Mouse (Mus musculus) heart, adult 2 months (tissue): ENCODE data around the gene Anxa3. TPM values are rescaled to one million over a fixed set of nuclear protein-coding genes. Genes with fewer than 3 reads are reported as not detected.

Experiments used
- DNase-seq, 2 experiments: peaks; one replicate each; pipeline ENCODE4 v3.0.0; 2021
- H3K27ac ChIP-seq: fragments of 200-600 bp; 2 replicates; pipeline ENCODE4 v1.8.1; 2022
- H3K27me3 ChIP-seq: fragments of 200-500 bp; 2 replicates; pipeline ENCODE4 v1.6.1; 2012; ENCODE audit warnings: mild to moderate bottlenecking, low read length, inconsistent platforms, mixed read lengths; ENCODE audit not compliant: control insufficient read depth, insufficient read depth
- H3K36me3 ChIP-seq: fragments of 200-500 bp; 2 replicates; pipeline ENCODE4 v1.6.1; 2012; ENCODE audit warnings: low read length, inconsistent platforms; ENCODE audit not compliant: control insufficient read depth, insufficient read depth
- H3K4me1 ChIP-seq: fragments of 200-500 bp; 2 replicates; pipeline ENCODE4 v1.6.1; 2011; ENCODE audit warnings: low read length; ENCODE audit not compliant: control insufficient read depth, insufficient read depth
- H3K4me3 ChIP-seq: fragments of 200-600 bp; 2 replicates; pipeline ENCODE4 v1.8.1; 2022
- H3K79me2 ChIP-seq: fragments of 200-500 bp; replicated peaks from 2 replicates; pipeline ENCODE4 v1.6.1; 2012; ENCODE audit warnings: mild to moderate bottlenecking, inconsistent platforms, low read length, moderate library complexity, mixed read lengths; ENCODE audit not compliant: control insufficient read depth, insufficient read depth
- H3K9ac ChIP-seq: fragments of 200-500 bp; 2 replicates; pipeline ENCODE4 v1.6.1; 2012; ENCODE audit warnings: low read depth, mild to moderate bottlenecking, control low read depth, inconsistent platforms, low read length, mixed read lengths
- CTCF ChIP-seq: fragments of 200-600 bp; IDR thresholded peaks from 2 replicates; pipeline ENCODE4 v1.8.1; 2022; ENCODE audit warnings: antibody characterized with exemption, mild to moderate bottlenecking, moderate library complexity
- EP300 ChIP-seq: fragments of 200-500 bp; IDR thresholded peaks from 2 replicates; pipeline ENCODE4 v1.6.1; 2011; ENCODE audit warnings: low read depth, low read length, control low read depth; ENCODE audit not compliant: insufficient read depth
- POLR2A ChIP-seq: fragments of 200-500 bp; IDR thresholded peaks from 2 replicates; pipeline ENCODE4 v1.6.1; 2011; ENCODE audit warnings: mild to moderate bottlenecking, low read depth, low read length, control low read depth; ENCODE audit not compliant: insufficient read depth
- WGBS: fragments of 180-500 bp; shearing (Covaris S2); methylation state at CpG from one replicate; pipeline ENCODE4 v1.1.7; 2018; 5-methylcytosine and 5-hydroxymethylcytosine counted together
- intact Hi-C: fragments of 180-260 bp; cut with DNase I; formaldehyde crosslinking; loops from one replicate; pipeline ENCODE4 v1.15.1; 2025
- polyA plus RNA-seq: library from polyadenylated mRNA; depleted of rRNA; stranded (reverse); fragments of >200 nt; gene quantifications from 2 replicates; pipeline ENCODE4 v1.2.3, GENCODE M21; 2012
- total RNA-seq, 2 experiments: library from RNA; stranded (reverse); gene quantifications; 2 replicates each; pipeline ENCODE4 v1.2.3; 2021

Anxa3 gene
- total and polyA plus RNA-seq, 3 experiments = 18.5 to 27.4 (median 24.5) TPM

GRCm38 (mm10) chr5:96804813-96805212, 11.7 kb downstream of the Anxa3 start:
- 68% methylated on average over 3 of the region's 3 CpGs for WGBS
- intact Hi-C loops = loop anchor here (5.0 kb wide), 1 partner anchor 107 kb away; no protein-coding TSS in a partner anchor
- no peak overlapping the region for H3K9ac ChIP-seq
- no peak for DNase-seq
- peaks cover 29% of the 10 kb centered on the region for H3K4me1 ChIP-seq
- no peaks in the 10 kb centered on the region for H3K27me3 ChIP-seq
- TF ChIP-seq EP300 = no peak
- no peak overlapping the region for H3K4me3 ChIP-seq
- peak overlapping the region; percentile 81 for H3K27ac ChIP-seq
- peaks cover 37% of the 10 kb centered on the region for H3K36me3 ChIP-seq
- H3K79me2 ChIP-seq = 0 out of 2 replicates have a peak, but pooled peaks cover 2% of the 10 kb centered on the region

- no peaks in the 10 kb centered on the region for H3K27me3 ChIP-seq
These were observed 17.5 kb downstream of the Anxa3 start for GRCm38 (mm10) chr5:96810620-96811019.

GRCm38 (mm10) chr5:96824769-96825327, 31.7 kb downstream of the Anxa3 start:
- intact Hi-C loops = no loop called here
- Histone ChIP-seq H3K79me2 (no peaks in the 10 kb centered on the region), H3K36me3 (peaks cover 3% of the 10 kb centered on the region), H3K27ac (no peak overlapping the region), H3K4me3 (no peak overlapping the region), H3K27me3 (no peaks in the 10 kb centered on the region), H3K4me1 (no peaks in the 10 kb centered on the region), H3K9ac (no peak overlapping the region)
- TF ChIP-seq CTCF = no peak
- no peak for TF ChIP-seq EP300
- no peak for TF ChIP-seq POLR2A
- 88% methylated on average over 13 of the region's 13 CpGs for whole genome bisulfite sequencing
- DNase-seq = no peak

More at GRCm38 (mm10) chr5:96810620-96811019, 17.5 kb downstream of the Anxa3 start:
- H3K9ac ChIP-seq = no peak overlapping the region
- peaks cover 8% of the 10 kb centered on the region for H3K36me3 ChIP-seq
- H3K27ac ChIP-seq = no peak overlapping the region
- peaks cover 4% of the 10 kb centered on the region for H3K4me1 ChIP-seq
- 82% methylated on average over 4 of the region's 4 CpGs for WGBS
- H3K4me3 ChIP-seq = no peak overlapping the region
- intact Hi-C loops = no loop called here
- TF ChIP-seq CTCF (no peak), EP300 (no peak), POLR2A (no peak)
- H3K79me2 ChIP-seq = no peaks in the 10 kb centered on the region
- DNase-seq = no peak

GRCm38 (mm10) chr5:96827176-96827575, 34.0 kb downstream of the Anxa3 start:
- WGBS = 76% methylated on average over 1 of the region's 1 CpGs
- H3K27ac ChIP-seq = no peak overlapping the region
- no peaks in the 10 kb centered on the region for H3K79me2 ChIP-seq
- H3K4me3 ChIP-seq = no peak overlapping the region
- no peaks in the 10 kb centered on the region for H3K27me3 ChIP-seq
- H3K36me3 ChIP-seq = no peaks in the 10 kb centered on the region
- TF ChIP-seq EP300 (no peak), CTCF (no peak), POLR2A (no peak)
- H3K9ac ChIP-seq = no peak overlapping the region
- H3K4me1 ChIP-seq = no peaks in the 10 kb centered on the region
- DNase-seq = no peak
- intact Hi-C loops = no loop called here

- Histone ChIP-seq H3K27me3 (no peaks in the 10 kb centered on the region), H3K36me3 (no peaks in the 10 kb centered on the region; the same call in 1 of the 2 replicates), H3K4me3 (no peak overlapping the region), H3K27ac (no peak overlapping the region), H3K9ac (no peak overlapping the region), H3K79me2 (no peaks in the 10 kb centered on the region), H3K4me1 (no peaks in the 10 kb centered on the region)
- intact Hi-C loops = no loop called here
- whole genome bisulfite sequencing = 72% methylated on average over 5 of the region's 5 CpGs
- DNase-seq = no peak
- TF ChIP-seq EP300 = no peak
These were observed 41.2 kb downstream of the Anxa3 start for GRCm38 (mm10) chr5:96834338-96834737.

GRCm38 (mm10) chr5:96847986-96848385, 54.8 kb downstream of the Anxa3 start:
- intact Hi-C loops = no loop called here
- DNase-seq = no peak
- TF ChIP-seq EP300 (no peak), CTCF (no peak), POLR2A (no peak)

More at GRCm38 (mm10) chr5:96847986-96848385, 54.8 kb downstream of the Anxa3 start:
- no peaks in the 10 kb centered on the region for H3K27me3 ChIP-seq
- H3K4me1 ChIP-seq = no peaks in the 10 kb centered on the region
- H3K36me3 ChIP-seq = no peaks in the 10 kb centered on the region
- no peaks in the 10 kb centered on the region for H3K79me2 ChIP-seq
- no peak overlapping the region for H3K27ac ChIP-seq
- H3K9ac ChIP-seq = no peak overlapping the region
- no peak overlapping the region for H3K4me3 ChIP-seq
